Mouse (Mus musculus) midbrain, embryonic 16.5 days (tissue): ENCODE measurements at regions not wholly inside any gene's neighbourhood (a gene's known extent, or its start where the extent isn't known, plus 50 kb on each side); places are given as distances from the start of the nearest gene placed in this dataset.

ENCODE experiments used
- ATAC-seq: fragments of 200-750 bp; cut with Nextera tagmentation; 2 replicates; pipeline ENCODE4 v1.8.0; 2017; ENCODE audit warnings: moderate TSS enrichment
- H3K27ac ChIP-seq: fragments of 300-500 bp; sonication (generic); 2 replicates; pipeline ENCODE4 v1.5.1; 2014; ENCODE audit warnings: mild to moderate bottlenecking, low read length, mixed read lengths
- H3K27me3 ChIP-seq: fragments of 300-500 bp; sonication (generic); 2 replicates; pipeline ENCODE4 v1.6.1; 2014; ENCODE audit warnings: low read depth, low read length, mixed read lengths; ENCODE audit not compliant: control insufficient read depth, insufficient read depth
- H3K36me3 ChIP-seq: fragments of 300-500 bp; sonication (generic); 2 replicates; pipeline ENCODE4 v1.6.1; 2014; ENCODE audit warnings: mild to moderate bottlenecking, low read length, moderate library complexity, mixed read lengths; ENCODE audit not compliant: control insufficient read depth, insufficient read depth
- H3K4me1 ChIP-seq: fragments of 300-500 bp; sonication (generic); 2 replicates; pipeline ENCODE4 v1.6.1; 2014; ENCODE audit warnings: mild to moderate bottlenecking, low read length, mixed read lengths; ENCODE audit not compliant: control insufficient read depth, insufficient read depth
- H3K4me2 ChIP-seq: fragments of 300-500 bp; sonication (generic); 2 replicates; pipeline ENCODE4 v1.6.1; 2014; ENCODE audit warnings: mild to moderate bottlenecking, low read length, mixed read lengths
- H3K4me3 ChIP-seq: fragments of 300-500 bp; sonication (generic); 2 replicates; pipeline ENCODE4 v1.5.1; 2014; ENCODE audit warnings: low read depth, mild to moderate bottlenecking, low read length, moderate library complexity, mixed read lengths
- H3K9ac ChIP-seq: fragments of 300-500 bp; sonication (generic); 2 replicates; pipeline ENCODE4 v1.6.1; 2014; ENCODE audit warnings: low read depth, low read length, mixed read lengths
- H3K9me3 ChIP-seq: fragments of 300-500 bp; sonication (generic); replicated peaks from 2 replicates; pipeline ENCODE4 v1.6.1; 2014; ENCODE audit warnings: mild to moderate bottlenecking, low read length, mixed read lengths; ENCODE audit not compliant: control insufficient read depth, poor library complexity, severe bottlenecking
- WGBS: fragments of 180-500 bp; shearing (Covaris S2); extraction: QIAGEN DNeasy Blood & Tissue Kit; methylation state at CpG from one replicate; pipeline ENCODE4 v1.1.7; 2014; 5-methylcytosine and 5-hydroxymethylcytosine counted together

- Histone ChIP-seq H3K4me2 (no peak overlapping the region), H3K9ac (no peak overlapping the region), H3K4me3 (no peak overlapping the region), H3K27ac (no peak overlapping the region), H3K36me3 (no peaks in the 10 kb centered on the region), H3K27me3 (no peaks in the 10 kb centered on the region), H3K9me3 (no peaks in the 10 kb centered on the region), H3K4me1 (peaks cover 10% of the 10 kb centered on the region)
- WGBS: 69% methylated on average over 3 of the region's 3 CpGs
- no peak for ATAC-seq
Observed at GRCm38 (mm10) chr8:11909146-11909545, 68.9 kb downstream of the Tex29 start.

GRCm38 (mm10) chr8:11911639-11912450 is 71.6 kb downstream of the Tex29 start:
- Histone ChIP-seq H3K9ac (0 out of 2 replicates have a peak overlapping the region, but pooled peaks have one; percentile 13), H3K4me2 (peak overlapping the region; percentile 34; the same call in 1 of the 2 replicates), H3K27ac (no peak overlapping the region), H3K4me3 (no peak overlapping the region), H3K9me3 (no peaks in the 10 kb centered on the region), H3K4me1 (peaks cover 24% of the 10 kb centered on the region), H3K36me3 (no peaks in the 10 kb centered on the region), H3K27me3 (no peaks in the 10 kb centered on the region)
- ATAC-seq: no peak
- WGBS: 45% methylated on average over 18 of the region's 18 CpGs

- Histone ChIP-seq H3K4me1 (peaks cover 24% of the 10 kb centered on the region), H3K36me3 (no peaks in the 10 kb centered on the region)
Observed at GRCm38 (mm10) chr8:11912451-11913128, 72.3 kb downstream of the Tex29 start.

GRCm38 (mm10) chr8:11913129-11913900 is 73.0 kb downstream of the Tex29 start:
- H3K4me3 ChIP-seq: no peak overlapping the region; the same call in 1 of the 2 replicates
- 44% methylated on average over 12 of the region's 12 CpGs for WGBS
- H3K4me1 ChIP-seq: peaks cover 24% of the 10 kb centered on the region

More at GRCm38 (mm10) chr8:11912451-11913128, 72.3 kb downstream of the Tex29 start:
- H3K4me3 ChIP-seq: no peak overlapping the region
- no peaks in the 10 kb centered on the region for H3K9me3 ChIP-seq
- peak overlapping the region; percentile 30 for H3K9ac ChIP-seq
- no peaks in the 10 kb centered on the region for H3K27me3 ChIP-seq
- WGBS: 20% methylated on average over 17 of the region's 17 CpGs
- peak overlapping the region; percentile 34 for H3K4me2 ChIP-seq
- ATAC-seq: no peak
- no peak overlapping the region for H3K27ac ChIP-seq

GRCm38 (mm10) chr8:11914131-11914530 is 73.9 kb downstream of the Tex29 start:
- no peak overlapping the region for H3K27ac ChIP-seq
- H3K4me1 ChIP-seq: peaks cover 24% of the 10 kb centered on the region
- 0 out of 2 replicates have a peak overlapping the region, but pooled peaks have one; percentile 18 for H3K4me3 ChIP-seq
- H3K9me3 ChIP-seq: no peaks in the 10 kb centered on the region
- no peak for ATAC-seq
- H3K9ac ChIP-seq: no peak overlapping the region
- WGBS: 18% methylated on average over 7 of the region's 7 CpGs
- H3K27me3 ChIP-seq: no peaks in the 10 kb centered on the region
- no peaks in the 10 kb centered on the region for H3K36me3 ChIP-seq
- peak overlapping the region; percentile 44; the same call in 1 of the 2 replicates for H3K4me2 ChIP-seq

More at GRCm38 (mm10) chr8:11913129-11913900, 73.0 kb downstream of the Tex29 start:
- H3K27me3 ChIP-seq: no peaks in the 10 kb centered on the region
- peak; percentile 36; the same call in 1 of the 2 replicates for ATAC-seq
- no peaks in the 10 kb centered on the region for H3K9me3 ChIP-seq
- no peak overlapping the region for H3K27ac ChIP-seq
- peak overlapping the region; percentile 34 for H3K4me2 ChIP-seq
- H3K36me3 ChIP-seq: no peaks in the 10 kb centered on the region
- peak overlapping the region; percentile 30 for H3K9ac ChIP-seq

GRCm38 (mm10) chr8:11914681-11915474 is 74.6 kb downstream of the Tex29 start:
- Histone ChIP-seq H3K4me2 (peak overlapping the region; percentile 44), H3K27me3 (no peaks in the 10 kb centered on the region), H3K4me3 (peak overlapping the region; percentile 18), H3K9ac (peak overlapping the region; percentile 40; the same call in 1 of the 2 replicates), H3K9me3 (no peaks in the 10 kb centered on the region), H3K27ac (no peak overlapping the region), H3K36me3 (no peaks in the 10 kb centered on the region), H3K4me1 (peaks cover 24% of the 10 kb centered on the region)
- ATAC-seq: no peak
- WGBS: 21% methylated on average over 19 of the region's 19 CpGs

GRCm38 (mm10) chr8:11915721-11916120 is 75.4 kb downstream of the Tex29 start:
- Histone ChIP-seq H3K27ac (no peak overlapping the region), H3K36me3 (no peaks in the 10 kb centered on the region), H3K9ac (no peak overlapping the region), H3K27me3 (no peaks in the 10 kb centered on the region), H3K4me1 (peaks cover 24% of the 10 kb centered on the region), H3K4me3 (no peak overlapping the region), H3K4me2 (no peak overlapping the region; the same call in 1 of the 2 replicates), H3K9me3 (no peaks in the 10 kb centered on the region)
- ATAC-seq: no peak
- WGBS: 92% methylated on average over 11 of the region's 11 CpGs

GRCm38 (mm10) chr8:11919876-11920275 is 79.6 kb downstream of the Tex29 start:
- Histone ChIP-seq H3K27ac (no peak overlapping the region), H3K4me3 (no peak overlapping the region), H3K9ac (no peak overlapping the region), H3K27me3 (no peaks in the 10 kb centered on the region), H3K36me3 (no peaks in the 10 kb centered on the region), H3K4me1 (peaks cover 8% of the 10 kb centered on the region), H3K9me3 (no peaks in the 10 kb centered on the region), H3K4me2 (no peak overlapping the region)
- ATAC-seq: no peak
- 94% methylated on average over 2 of the region's 2 CpGs for WGBS
